Mouse (Mus musculus): ENCODE results near the gene Fam228a. TPM values are rescaled to one million over a fixed set of nuclear protein-coding genes. Genes with fewer than 3 reads are reported as not detected.
"Not testable (repeated sequence)": the region's sequence is repeated elsewhere in the genome, so short reads cannot be mapped to it uniquely, and the experiment has no call there.

Fam228a gene
- polyA plus RNA-seq, 1 experiment from 2014 or later: 0.52 TPM

GRCm38 (mm10) chr12:4757060-4757459 lies 18.8 kb upstream of the Fam228a start:
- Histone ChIP-seq H3K36me3 (no peaks in the 10 kb centered on the region), H3K4me3 (no peak overlapping the region), H3K9me3 (no peaks in the 10 kb centered on the region), H3K27me3 (no peaks in the 10 kb centered on the region), H3K27ac (no peak overlapping the region), H3K9ac (no peak overlapping the region), H3K4me2 (no peak overlapping the region), H3K4me1 (no peaks in the 10 kb centered on the region)
- no peak for ATAC-seq (ENCODE audit: borderline replicate concordance, extremely low read depth, low FRiP score, low TSS enrichment)
- 83% methylated on average over 1 of the region's 1 CpGs for WGBS

GRCm38 (mm10) chr12:4754451-4754850 lies 16.2 kb upstream of the Fam228a start:
- H3K9me3 ChIP-seq; H3K4me2 ChIP-seq; ATAC-seq (ENCODE audit: borderline replicate concordance, extremely low read depth, low FRiP score, low TSS enrichment); H3K27me3 ChIP-seq; H3K36me3 ChIP-seq; H3K27ac ChIP-seq; H3K4me3 ChIP-seq; H3K4me1 ChIP-seq; H3K9ac ChIP-seq: not testable (repeated sequence)
- WGBS: 87% methylated on average over 4 of the region's 4 CpGs

GRCm38 (mm10) chr12:4744486-4744885 lies 6.3 kb upstream of the Fam228a start:
- H3K36me3 ChIP-seq: no peaks in the 10 kb centered on the region
- no peak overlapping the region for H3K4me3 ChIP-seq
- no peaks in the 10 kb centered on the region for H3K9me3 ChIP-seq
- H3K9ac ChIP-seq: no peak overlapping the region
- WGBS: 88% methylated on average over 10 of the region's 10 CpGs
- no peak for ATAC-seq (ENCODE audit: borderline replicate concordance, extremely low read depth, low FRiP score, low TSS enrichment)
- H3K27me3 ChIP-seq: no peaks in the 10 kb centered on the region
- no peak overlapping the region for H3K4me2 ChIP-seq
- H3K4me1 ChIP-seq: no peaks in the 10 kb centered on the region
- H3K27ac ChIP-seq: no peak overlapping the region

GRCm38 (mm10) chr12:4742183-4742582 lies 4.0 kb upstream of the Fam228a start:
- 81% methylated on average over 3 of the region's 3 CpGs for WGBS
- Histone ChIP-seq H3K36me3 (no peaks in the 10 kb centered on the region), H3K9me3 (no peaks in the 10 kb centered on the region), H3K9ac (no peak overlapping the region), H3K27me3 (no peaks in the 10 kb centered on the region), H3K4me3 (no peak overlapping the region), H3K4me1 (no peaks in the 10 kb centered on the region), H3K4me2 (no peak overlapping the region), H3K27ac (no peak overlapping the region)
- ATAC-seq (ENCODE audit: borderline replicate concordance, extremely low read depth, low FRiP score, low TSS enrichment): no peak

DNA sequence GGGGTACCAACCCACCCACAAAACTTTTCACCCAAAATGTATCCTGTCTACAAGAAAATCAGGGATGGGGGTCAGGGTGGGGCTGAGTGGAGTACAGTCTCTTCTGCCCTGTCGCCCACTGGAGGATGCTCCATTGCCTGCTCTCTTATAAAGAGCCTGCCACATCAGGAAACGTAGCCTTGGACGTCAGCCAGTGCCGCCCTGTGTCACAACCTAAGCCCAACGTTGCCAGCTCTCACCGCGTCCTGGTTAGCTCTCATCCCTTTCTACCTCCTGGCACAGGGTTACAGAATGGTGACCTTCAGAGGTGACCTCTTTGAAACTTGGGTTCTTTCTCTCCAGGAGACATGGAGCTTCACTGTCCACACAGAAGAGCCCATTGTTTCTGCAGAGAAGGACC lies 2.6 kb upstream of the Fam228a start:
- no peak overlapping the region for H3K4me2 ChIP-seq
- no peak overlapping the region for H3K9ac ChIP-seq
- H3K36me3 ChIP-seq: no peaks in the 10 kb centered on the region
- no peak overlapping the region for H3K27ac ChIP-seq
- H3K27me3 ChIP-seq: no peaks in the 10 kb centered on the region
- no peak overlapping the region for H3K4me3 ChIP-seq
- no peaks in the 10 kb centered on the region for H3K9me3 ChIP-seq
- WGBS: 74% methylated on average over 7 of the region's 7 CpGs
- no peaks in the 10 kb centered on the region for H3K4me1 ChIP-seq
- no peak for ATAC-seq (ENCODE audit: borderline replicate concordance, extremely low read depth, low FRiP score, low TSS enrichment)

DNA sequence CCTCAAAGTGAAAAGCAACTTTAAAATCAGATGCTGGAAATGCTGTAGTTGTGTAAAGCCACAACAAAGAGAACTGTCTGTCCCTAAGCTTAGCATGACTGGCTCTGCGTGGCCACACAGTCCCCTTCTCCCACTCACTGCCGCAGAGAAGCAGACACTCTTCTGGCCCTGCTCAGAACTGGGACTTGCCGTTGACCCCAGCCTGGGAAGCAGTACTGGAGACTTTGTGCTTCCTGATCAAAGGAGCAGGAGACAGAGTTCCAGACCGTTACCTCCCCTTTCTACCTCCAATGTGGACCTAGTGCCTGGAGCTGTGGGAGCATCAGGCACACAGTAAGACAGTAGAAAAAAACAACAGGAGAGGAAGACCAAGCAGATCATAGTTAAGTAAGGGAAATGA lies 5.9 kb downstream of the Fam228a start:
- Histone ChIP-seq H3K4me2 (no peak overlapping the region), H3K9me3 (no peaks in the 10 kb centered on the region), H3K27ac (no peak overlapping the region), H3K4me1 (no peaks in the 10 kb centered on the region), H3K36me3 (no peaks in the 10 kb centered on the region), H3K9ac (no peak overlapping the region), H3K4me3 (no peak overlapping the region), H3K27me3 (no peaks in the 10 kb centered on the region)
- WGBS: 51% methylated on average over 4 of the region's 4 CpGs
- ATAC-seq (ENCODE audit: borderline replicate concordance, extremely low read depth, low FRiP score, low TSS enrichment): no peak

- WGBS: 38% methylated on average over 4 of the region's 4 CpGs
- H3K4me2 ChIP-seq: no peak overlapping the region
- H3K27ac ChIP-seq: no peak overlapping the region
- no peak overlapping the region for H3K9ac ChIP-seq
- no peaks in the 10 kb centered on the region for H3K9me3 ChIP-seq
- no peaks in the 10 kb centered on the region for H3K27me3 ChIP-seq
- no peak overlapping the region for H3K4me3 ChIP-seq
- no peaks in the 10 kb centered on the region for H3K36me3 ChIP-seq
- no peaks in the 10 kb centered on the region for H3K4me1 ChIP-seq
- peak; percentile 39; the same call in 1 of the 2 replicates for ATAC-seq (ENCODE audit: borderline replicate concordance, extremely low read depth, low FRiP score, low TSS enrichment)
Observed at GRCm38 (mm10) chr12:4731629-4732028, 6.6 kb downstream of the Fam228a start.

- H3K9me3 ChIP-seq: no peaks in the 10 kb centered on the region
- no peaks in the 10 kb centered on the region for H3K27me3 ChIP-seq
- no peak overlapping the region for H3K9ac ChIP-seq
- H3K4me3 ChIP-seq: no peak overlapping the region
- WGBS: 83% methylated on average over 3 of the region's 3 CpGs
- H3K27ac ChIP-seq: no peak overlapping the region
- no peaks in the 10 kb centered on the region for H3K36me3 ChIP-seq
- H3K4me2 ChIP-seq: no peak overlapping the region
- ATAC-seq (ENCODE audit: borderline replicate concordance, extremely low read depth, low FRiP score, low TSS enrichment): no peak
- H3K4me1 ChIP-seq: no peaks in the 10 kb centered on the region
Observed at GRCm38 (mm10) chr12:4729165-4729564, 9.1 kb downstream of the Fam228a start.

- ATAC-seq (ENCODE audit: borderline replicate concordance, extremely low read depth, low FRiP score, low TSS enrichment): no peak; the same call in 1 of the 2 replicates
Observed at GRCm38 (mm10) chr12:4719762-4720754, 18.2 kb downstream of the Fam228a start.

GRCm38 (mm10) chr12:4719066-4719761 lies 19.0 kb downstream of the Fam228a start:
- Histone ChIP-seq H3K9ac (no peak overlapping the region), H3K27me3 (no peaks in the 10 kb centered on the region), H3K36me3 (no peaks in the 10 kb centered on the region), H3K9me3 (no peaks in the 10 kb centered on the region), H3K4me3 (no peak overlapping the region), H3K27ac (no peak overlapping the region), H3K4me2 (no peak overlapping the region), H3K4me1 (no peaks in the 10 kb centered on the region)
- ATAC-seq (ENCODE audit: borderline replicate concordance, extremely low read depth, low FRiP score, low TSS enrichment): no peak
- WGBS: 57% methylated on average over 13 of the region's 13 CpGs

More at GRCm38 (mm10) chr12:4719762-4720754, 18.2 kb downstream of the Fam228a start:
- 71% methylated on average over 17 of the region's 17 CpGs for WGBS
- no peaks in the 10 kb centered on the region for H3K9me3 ChIP-seq
- no peak overlapping the region for H3K27ac ChIP-seq
- H3K9ac ChIP-seq: no peak overlapping the region
- H3K4me3 ChIP-seq: no peak overlapping the region
- no peaks in the 10 kb centered on the region for H3K4me1 ChIP-seq
- H3K4me2 ChIP-seq: no peak overlapping the region
- no peaks in the 10 kb centered on the region for H3K27me3 ChIP-seq
- H3K36me3 ChIP-seq: no peaks in the 10 kb centered on the region

GRCm38 (mm10) chr12:4717417-4717816 lies 20.8 kb downstream of the Fam228a start:
- no peak overlapping the region for H3K9ac ChIP-seq
- H3K36me3 ChIP-seq: peaks cover 5% of the 10 kb centered on the region
- ATAC-seq (ENCODE audit: borderline replicate concordance, extremely low read depth, low FRiP score, low TSS enrichment): peak; percentile 84; the same call in 1 of the 2 replicates
- no peaks in the 10 kb centered on the region for H3K27me3 ChIP-seq
- no peak overlapping the region for H3K4me3 ChIP-seq
- no peaks in the 10 kb centered on the region for H3K9me3 ChIP-seq
- H3K4me2 ChIP-seq: peak overlapping the region; percentile 20; the same call in 1 of the 2 replicates
- WGBS: 6% methylated on average over 7 of the region's 7 CpGs
- no peak overlapping the region for H3K27ac ChIP-seq
- no peaks in the 10 kb centered on the region for H3K4me1 ChIP-seq

- H3K36me3 ChIP-seq: peaks cover 9% of the 10 kb centered on the region
- H3K27me3 ChIP-seq: no peaks in the 10 kb centered on the region
- H3K9me3 ChIP-seq: no peaks in the 10 kb centered on the region
- H3K27ac ChIP-seq: no peak overlapping the region
- H3K4me3 ChIP-seq: no peak overlapping the region
- WGBS: 71% methylated on average over 10 of the region's 10 CpGs
- no peak for ATAC-seq (ENCODE audit: borderline replicate concordance, extremely low read depth, low FRiP score, low TSS enrichment)
- no peaks in the 10 kb centered on the region for H3K4me1 ChIP-seq
- no peak overlapping the region for H3K9ac ChIP-seq
- H3K4me2 ChIP-seq: no peak overlapping the region
Observed at GRCm38 (mm10) chr12:4715606-4716005, 22.6 kb downstream of the Fam228a start.
